Mouse (Mus musculus) layer of hippocampus, adult 8-10 months (tissue): ENCODE data around the gene Tpr. TPM values are rescaled to one million over a fixed set of nuclear protein-coding genes. Genes with fewer than 3 reads are reported as not detected.

Experiments
- DNase-seq, 2 experiments: peaks; one replicate each; pipeline ENCODE4 v3.0.0; 2022; ENCODE audit warnings: low spot score in 2 of 2
- total RNA-seq, 4 experiments: library from RNA; stranded (reverse); gene quantifications; 2 replicates each; pipeline ENCODE4 v1.2.4; 2022

Gene Tpr
- total RNA-seq, 4 experiments from 2014 or later: 108 to 113 (median 110) TPM

DNA sequence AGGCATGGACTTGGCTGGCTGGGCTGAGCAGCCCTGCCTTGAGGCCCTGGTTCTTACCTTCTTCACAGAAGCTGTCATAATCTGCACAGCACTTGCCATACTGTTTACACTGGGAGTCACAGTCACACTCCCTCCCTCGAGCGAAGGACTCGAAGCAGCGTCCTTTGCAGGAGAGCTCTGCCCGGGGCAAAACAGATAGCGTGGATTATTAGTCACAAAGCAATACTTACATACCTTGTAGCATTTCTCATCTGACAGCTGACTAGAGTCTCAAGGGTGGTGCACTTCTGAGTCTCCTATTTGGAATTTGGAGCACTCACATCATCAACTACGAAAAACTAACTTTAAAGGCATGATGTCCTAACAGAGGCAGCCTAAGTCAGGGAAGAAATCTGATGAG is 68.0 kb downstream of the Tpr start:
- no peak for DNase-seq

DNA sequence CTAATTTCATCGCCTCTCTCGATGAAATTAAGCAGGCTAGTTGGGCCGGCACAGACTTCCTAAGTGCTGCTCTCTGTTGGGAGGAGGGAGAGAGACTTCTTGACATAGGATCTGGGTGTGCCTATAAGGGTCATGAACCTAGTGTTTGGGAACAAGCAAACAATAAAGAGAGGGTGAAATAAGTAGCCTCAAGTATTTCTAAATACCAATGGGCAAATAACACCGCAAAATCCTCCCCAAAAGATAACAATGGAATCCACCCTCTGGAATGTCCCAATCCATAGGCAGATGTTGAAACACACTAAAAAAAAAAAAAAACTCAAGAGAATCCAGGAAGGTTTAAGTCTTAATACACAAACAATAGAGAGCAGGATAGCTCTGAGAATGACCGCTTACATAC is 70.4 kb downstream of the Tpr start:
- DNase-seq: no peak

DNA sequence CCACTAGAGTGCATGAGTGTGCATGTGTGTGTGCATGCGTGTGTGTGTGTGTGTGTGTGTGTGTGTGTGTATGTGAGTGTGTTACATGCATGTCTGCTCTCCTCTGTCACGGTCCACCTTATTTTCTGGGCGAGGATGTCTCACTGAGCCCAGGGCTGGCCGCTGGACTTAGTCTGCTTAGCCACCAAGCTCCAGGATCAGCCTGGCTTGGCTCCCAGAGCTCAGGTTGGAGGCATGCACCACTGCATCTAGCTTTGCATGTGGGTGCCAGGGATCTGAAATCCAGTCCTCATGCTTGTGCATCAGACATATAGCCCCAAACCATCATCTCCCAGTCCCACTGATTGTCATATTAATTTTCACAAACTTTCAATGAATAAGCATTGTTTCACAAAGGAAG is 71.1 kb downstream of the Tpr start:
- no peak for DNase-seq

DNA sequence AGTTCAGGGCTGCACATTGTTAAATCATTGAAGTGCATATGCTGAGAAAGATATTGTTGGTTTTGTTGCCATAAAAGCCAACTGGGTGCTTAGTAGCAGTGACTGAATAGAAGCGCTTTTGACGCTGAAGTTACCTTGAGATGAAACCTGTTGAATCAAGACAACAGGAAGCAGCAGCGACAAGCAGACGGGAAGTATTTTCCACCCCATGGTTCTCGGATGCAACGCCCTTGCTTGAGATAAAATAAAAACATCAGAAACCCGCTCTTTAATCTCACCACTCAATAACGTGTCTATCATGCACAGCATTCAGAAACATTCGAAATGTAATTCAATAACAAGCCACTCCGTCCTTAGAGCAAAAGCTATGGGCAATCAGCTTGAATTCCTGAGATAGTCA is 72.7 kb downstream of the Tpr start:
- DNase-seq: no peak

DNA sequence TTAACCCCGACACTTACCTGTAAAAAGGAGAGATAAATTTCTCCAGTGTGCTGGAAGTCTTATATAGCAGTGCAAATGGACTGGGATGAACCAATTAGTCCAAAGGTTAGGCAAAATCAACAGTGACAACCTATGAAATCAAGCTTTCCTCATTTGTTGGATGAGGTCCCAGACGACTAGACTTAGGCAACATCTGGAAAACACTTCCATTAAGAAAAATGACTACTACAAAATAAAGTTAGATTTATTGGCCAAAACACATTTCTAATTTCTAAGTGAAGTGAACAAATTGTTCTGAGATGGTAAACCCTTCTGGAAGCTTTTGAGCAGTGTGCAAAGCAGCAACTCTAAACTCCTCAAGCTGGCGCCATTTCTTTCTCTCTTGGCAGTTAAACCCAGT is 73.5 kb downstream of the Tpr start, which contains the start of gene Prg4:
TSS of gene Prg4 (minus strand) at position 34 of the 400 bp plus-strand sequence.
- no peak for DNase-seq

DNA sequence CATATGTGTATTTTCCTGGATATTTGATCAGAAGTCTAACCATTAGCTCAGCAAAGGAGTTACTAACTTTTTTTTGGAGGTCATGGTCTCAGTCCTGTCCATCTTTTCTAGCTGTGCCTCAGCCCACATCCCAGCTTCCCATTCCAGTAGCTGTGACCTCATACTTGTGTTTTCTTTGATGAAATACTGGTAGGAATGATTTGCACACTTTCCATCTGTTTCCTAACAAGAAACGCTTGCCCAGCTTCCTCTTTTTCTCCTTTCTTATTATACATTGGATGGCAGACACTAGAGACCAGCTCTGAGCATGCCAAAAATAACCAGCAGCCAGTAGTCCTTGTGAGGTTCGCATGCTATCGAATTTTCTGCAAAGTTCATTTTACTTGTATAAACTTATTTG is 77.4 kb downstream of the Tpr start:
- no peak for DNase-seq

DNA sequence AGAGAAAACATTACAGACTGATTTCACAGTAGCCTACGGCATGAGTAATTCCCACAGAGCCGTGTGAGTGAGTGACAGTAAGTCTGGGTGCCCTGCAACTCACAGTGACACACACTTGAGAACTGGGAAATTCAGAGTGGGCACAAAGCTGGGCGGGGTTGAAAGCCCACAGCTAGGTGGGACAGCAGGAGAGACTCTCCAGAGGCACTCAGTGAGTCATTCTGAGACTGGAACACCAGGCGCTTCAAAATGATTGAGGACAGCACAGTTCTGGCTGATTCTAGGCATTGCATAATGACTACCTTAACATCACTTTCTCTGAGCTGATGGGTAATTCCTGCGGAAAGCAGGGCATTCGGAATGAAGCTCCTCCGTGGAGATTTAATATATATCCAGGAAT is 79.9 kb downstream of the Tpr start:
- no peak for DNase-seq

DNA sequence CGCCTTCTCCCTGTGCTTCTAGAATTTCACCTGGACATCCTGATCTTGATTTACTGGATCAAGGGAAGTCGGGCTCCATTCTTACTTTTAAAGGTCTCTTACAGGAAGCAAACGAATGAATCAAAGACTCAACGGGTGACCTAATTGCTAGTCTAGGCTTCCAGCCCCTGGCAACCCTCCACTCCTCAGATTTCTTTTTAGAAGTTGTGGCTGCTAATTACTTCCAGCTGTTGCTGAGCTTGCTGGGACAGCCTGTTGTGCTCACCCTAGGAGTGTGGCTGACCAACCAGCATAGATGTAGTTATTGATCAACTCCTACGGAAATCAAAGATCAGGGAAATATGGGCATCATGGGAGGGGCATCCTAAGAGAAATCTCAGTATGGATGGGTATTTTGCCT is 88.0 kb downstream of the Tpr start:
- DNase-seq: peak in 1 of 2 experiments; percentile 9

DNA sequence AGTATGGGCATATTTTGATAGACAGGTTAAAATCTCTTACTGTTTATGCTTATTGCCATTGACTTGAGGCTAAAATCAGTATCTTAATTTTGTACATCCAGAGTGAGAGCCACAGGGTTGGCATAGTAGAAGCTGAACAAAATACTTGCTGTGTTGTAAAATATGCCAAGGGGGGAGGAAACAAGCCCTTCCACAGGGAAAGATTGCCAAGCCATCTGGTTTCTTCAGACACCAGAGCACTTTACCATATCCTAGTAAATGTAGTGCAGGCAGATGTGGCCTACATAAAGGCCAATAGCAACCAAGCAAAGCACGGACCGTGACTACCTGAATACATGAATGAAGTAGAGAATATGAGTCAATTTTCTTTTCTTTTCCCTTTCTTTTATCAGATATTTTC is 96.5 kb downstream of the Tpr start:
- no peak for DNase-seq

DNA sequence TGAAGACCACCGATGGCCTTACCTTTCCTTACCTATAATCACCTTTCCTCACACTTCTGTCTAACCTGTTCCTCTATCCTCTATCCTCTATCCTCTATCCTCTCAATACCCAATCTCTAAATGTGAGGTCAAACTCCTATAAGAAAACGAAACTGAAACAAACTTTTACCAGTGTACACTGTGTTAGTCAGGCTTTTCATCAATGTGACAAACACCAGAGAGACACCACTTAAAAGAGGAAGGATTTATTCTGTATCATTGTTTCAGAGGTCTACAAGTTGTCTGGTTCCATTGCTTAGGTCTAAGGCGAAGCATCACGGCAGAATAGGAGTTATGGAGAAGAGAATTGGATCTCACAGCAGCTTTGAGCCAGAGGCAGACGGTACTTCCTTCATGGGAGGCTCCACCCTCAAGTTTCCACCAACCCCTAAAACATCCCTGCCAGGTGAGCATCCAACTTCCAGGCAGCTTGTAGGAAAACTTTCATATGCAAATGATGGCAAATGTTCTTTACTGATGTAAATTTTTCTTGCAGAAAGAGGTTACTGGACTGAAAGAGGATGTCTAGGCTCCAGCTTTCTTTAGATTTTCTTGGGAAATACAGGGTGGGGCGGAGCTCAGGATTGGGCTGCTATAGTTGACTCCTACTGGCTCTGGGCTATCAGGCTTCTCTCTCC is 104.1 kb downstream of the Tpr start:
- no peak for DNase-seq

DNA sequence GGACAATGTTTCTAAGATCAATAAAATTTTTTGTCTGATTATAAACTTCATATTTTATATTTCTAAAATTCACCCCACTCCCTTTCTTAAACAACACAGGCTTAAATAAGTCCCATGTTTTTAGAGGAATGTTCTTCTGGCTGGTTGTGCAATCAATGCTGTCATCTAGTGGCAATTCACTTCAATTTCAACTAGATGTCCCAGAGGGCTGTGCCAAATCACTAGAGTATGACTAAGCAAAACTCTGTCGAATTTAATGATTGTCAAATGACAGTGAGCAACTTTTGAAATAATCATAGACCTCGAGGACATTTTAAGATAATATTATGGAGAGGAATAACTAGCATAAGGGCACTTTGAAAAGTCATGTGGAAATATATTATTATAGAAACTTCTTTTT is 105.1 kb downstream of the Tpr start:
- no peak for DNase-seq

DNA sequence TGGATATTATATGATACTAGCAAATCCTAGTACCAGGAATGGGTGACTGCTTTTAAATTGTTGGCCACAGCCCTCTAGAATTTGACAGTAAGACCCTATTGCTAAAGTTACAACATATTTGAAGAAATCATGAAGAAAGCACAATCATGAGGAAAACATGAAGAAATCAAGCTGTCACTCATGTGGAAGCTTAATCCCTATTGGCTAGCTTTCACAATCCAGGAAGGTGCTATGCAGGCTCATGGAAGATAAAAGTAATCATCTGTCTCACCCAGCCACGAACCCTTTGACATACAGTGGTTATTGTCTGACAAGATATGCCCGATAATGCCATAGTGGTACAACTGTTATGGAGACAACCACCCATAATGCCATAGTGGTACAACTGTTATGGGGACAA is 105.5 kb downstream of the Tpr start:
- no peak for DNase-seq

Other genes with a start within 250 kb of the Tpr start
- not detected for gene Pdc, start 73.4 kb upstream of the Tpr start, total RNA-seq
- gene Odr4, start 242 bp downstream of the Tpr start, total RNA-seq: 10 to 100 TPM; 54.2 to 68.0 (median 57.3) TPM
- gene Prg4, start 73.3 kb downstream of the Tpr start, total RNA-seq: 1 to 10 TPM; 3.8 to 5.6 (median 4.3) TPM